Mouse (Mus musculus): ENCODE data around the gene Cfd.

Cfd gene

DNA sequence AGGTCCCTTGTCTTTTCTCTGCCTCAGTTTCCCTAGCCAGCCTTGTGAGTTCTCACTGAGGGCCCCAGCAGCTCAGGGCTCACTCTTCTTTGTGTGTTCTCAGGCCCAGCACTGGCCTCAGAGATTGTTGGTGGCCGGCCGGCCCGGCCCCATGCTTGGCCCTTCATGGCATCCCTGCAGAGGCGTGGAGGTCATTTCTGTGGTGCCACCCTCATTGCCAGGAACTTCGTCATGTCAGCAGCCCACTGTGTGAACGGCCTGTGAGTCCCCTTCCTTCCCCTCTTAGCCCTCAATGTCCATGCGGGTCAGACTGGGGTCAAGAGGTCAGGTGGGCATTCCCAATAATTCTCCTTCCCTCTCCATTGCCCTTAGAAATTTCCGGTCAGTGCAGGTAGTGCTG is 4.0 kb upstream of the Cfd start:
- no peak for DNase-seq (ENCODE audit: low spot score in 2 of 2)

DNA sequence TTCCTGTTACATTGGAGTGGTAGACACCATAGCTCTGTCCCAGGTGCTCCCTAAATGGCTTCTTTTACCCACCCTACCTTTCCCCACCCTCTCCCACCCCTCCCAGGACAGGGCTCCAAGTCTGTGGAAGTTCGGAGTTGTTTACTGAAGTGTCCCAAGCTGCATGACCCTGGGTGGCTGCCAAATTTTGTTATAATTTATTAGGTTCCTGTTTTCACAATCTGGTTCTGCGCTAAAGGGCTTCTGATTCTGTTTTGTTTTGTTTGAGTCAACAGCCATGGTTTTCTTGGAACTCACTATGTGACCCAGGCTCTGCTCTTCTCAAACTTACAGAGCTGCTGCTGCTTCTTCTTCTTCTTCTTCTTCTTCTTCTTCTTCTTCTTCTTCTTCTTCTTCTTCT is 1.3 kb upstream of the Cfd start:
- no peak for DNase-seq (ENCODE audit: low spot score in 2 of 2)

GRCm38 (mm10) chr10:79892451-79893118 is 1.9 kb downstream of the Cfd start:
- DNase-seq (ENCODE audit: low spot score in 2 of 2) = peak in 1 of 2 experiments; percentile 74

DNA sequence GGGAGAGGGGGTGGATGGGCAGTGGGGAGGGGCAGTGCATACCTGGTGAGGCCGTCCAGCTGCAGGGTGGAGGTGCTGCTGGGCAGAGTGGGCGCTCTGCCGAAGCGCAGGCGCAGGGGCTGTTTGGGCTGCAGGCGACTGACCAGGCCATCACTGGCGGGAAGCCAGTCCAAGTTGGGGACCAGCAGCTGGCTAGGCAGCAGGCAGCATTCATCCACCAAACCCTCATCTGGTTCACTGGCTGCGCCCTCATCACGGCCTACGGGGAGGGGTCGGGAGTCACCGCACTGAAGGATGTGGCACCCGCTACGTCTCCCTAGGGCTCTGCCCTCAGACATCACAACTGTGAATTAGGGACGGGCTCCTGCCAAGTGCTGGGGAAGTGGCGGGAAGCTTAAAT is 5.7 kb downstream of the Cfd start:
- no peak for DNase-seq (ENCODE audit: low spot score in 2 of 2)

DNA sequence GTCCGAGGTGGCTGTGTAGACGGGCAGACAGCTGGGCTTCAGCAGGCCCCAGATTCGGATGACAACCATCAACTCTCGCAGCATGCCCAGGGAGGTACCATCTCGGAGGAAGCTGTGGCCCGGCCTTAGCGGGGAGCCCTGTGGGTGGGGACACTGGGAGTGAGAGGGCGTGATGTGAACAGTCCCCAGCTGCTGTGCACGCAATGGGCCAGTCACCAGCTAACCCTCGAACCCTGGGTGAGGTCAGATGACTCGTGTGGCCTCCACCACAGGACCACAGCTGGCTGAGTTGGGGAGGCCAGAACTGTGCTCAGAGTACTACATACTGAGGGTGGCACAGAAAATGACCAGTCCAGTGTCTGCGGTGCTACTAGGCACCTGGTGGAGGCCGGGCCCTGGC is 6.2 kb downstream of the Cfd start:
- no peak for DNase-seq (ENCODE audit: low spot score in 2 of 2)

- DNase-seq (ENCODE audit: low spot score in 2 of 2) = no peak
Observed at GRCm38 (mm10) chr10:79897316-79898245, 6.9 kb downstream of the Cfd start.

GRCm38 (mm10) chr10:79900951-79901410 is 10.3 kb downstream of the Cfd start:
- DNase-seq (ENCODE audit: low spot score in 2 of 2) = peak; percentile 79 to 92

DNA sequence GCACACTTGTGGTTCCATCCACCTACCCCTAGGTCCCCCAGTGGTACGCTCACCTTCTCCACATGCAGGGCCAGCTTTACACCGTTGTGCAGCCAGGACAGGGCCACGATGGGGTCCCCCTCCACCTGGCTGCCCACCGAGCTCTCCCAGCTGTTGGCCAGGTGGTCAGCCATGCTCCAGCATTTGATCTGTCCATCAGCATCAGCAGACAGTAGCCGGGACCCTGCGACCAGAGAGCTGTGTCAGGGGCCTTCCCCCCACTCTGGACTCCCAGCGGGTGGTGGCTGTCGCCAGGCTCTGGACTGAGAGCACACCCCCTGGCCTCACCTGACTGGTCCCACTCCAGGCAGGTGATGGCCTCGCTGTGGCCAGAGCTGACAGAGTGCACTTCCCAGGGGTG is 16.1 kb downstream of the Cfd start:
- no peak for DNase-seq (ENCODE audit: low spot score in 2 of 2)

DNA sequence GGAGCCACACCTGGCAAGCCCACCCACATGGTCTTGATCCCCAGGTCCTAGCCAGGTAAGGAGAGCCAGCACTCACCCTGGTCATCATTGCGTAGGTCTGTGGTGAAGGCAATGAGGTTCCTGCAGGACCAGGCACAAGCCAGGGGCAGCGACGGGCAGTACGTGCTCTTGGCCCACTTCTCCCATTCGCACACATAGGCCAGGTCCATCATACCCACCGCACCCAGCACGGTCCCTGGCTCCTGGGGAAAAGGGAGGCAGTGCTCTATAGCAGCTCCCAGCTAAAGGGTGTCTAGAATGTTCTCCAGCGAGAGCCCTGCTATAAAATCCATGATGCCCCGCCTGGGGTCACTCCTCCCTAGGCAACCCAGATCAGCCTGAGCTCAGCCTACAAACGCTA is 16.8 kb downstream of the Cfd start:
- DNase-seq (ENCODE audit: low spot score in 2 of 2) = no peak

DNA sequence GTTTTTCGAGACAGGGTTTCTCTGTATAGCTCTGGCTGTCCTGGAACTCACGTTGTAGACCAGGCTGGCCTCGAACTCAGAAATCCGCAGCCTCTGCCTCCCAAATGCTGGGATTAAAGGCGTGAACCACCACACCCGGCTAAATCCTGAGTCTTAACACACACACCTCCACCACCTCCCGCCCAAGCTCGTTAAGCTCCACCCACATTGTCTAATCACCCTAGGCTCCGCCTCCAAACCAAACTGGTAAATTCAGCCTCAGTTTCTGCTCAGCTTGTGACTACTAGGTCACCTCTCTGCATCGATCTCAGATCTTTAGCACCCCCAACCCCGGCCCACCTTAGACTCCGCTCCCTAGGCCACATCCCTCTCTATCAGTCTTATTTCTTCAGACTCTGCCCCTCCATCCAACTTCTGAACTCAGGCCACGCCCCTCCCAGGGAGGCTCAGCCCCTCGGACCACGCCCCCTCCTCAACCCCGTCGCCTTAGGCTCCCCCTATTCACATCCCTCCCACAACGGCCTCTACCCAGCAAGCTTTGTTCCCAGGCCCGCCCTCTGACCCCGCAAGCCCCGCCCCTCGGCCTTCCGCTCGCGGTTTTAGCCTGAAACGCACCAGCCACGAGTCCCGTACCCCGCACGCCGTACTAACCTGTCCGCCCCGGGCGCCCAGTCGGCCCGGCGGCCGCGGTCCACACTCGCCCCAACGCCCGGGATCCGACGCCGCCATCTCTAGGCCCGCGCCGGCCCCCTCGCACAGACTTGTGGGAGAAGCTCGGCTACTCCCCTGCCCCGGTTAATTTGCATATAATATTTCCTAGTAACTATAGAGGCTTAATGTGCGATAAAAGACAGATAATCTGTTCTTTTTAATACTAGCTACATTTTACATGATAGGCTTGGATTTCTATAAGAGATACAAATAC is 17.8 kb downstream of the Cfd start, which contains the start of gene Med16:
Gene Med16, minus strand, starts transcription at position 757 of the 925 bp plus-strand sequence.
- DNase-seq (ENCODE audit: low spot score in 2 of 2) = peak; percentile 94 to 95

DNA sequence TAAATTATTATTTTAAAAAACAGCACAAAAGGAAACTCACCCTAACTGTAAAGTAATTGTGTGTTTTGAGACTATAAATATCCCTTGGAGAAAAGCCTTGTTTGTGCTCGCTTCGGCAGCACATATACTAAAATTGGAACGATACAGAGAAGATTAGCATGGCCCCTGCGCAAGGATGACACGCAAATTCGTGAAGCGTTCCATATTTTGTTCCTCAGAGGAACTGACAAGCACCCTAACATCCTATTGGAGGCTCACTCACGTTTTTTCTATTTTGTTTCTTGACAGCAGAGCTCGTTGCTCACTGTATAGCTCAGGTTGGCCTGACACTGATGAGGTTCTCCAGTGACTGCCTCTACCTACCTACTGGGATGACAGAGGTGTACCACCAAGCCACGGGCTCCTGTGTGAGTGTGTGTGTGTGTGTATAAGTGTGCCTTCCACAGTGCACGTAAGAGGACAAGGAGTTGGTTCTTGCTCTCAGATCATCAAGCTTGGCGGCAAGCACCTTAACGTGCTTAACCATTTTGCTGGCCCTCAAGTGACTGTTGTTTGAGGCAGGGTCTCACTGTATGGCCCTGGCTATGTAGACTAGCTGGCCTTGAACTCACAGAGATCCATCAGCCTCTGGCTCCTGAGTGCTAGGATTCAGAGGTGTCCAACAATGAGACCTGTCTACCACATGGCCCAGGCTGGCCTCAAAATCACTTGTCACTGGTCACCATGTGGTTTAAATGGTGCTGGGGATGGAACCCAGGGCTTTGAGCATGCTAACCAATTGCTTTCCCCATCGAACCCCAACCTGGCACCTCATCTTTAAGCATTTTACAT is 18.7 kb downstream of the Cfd start:
- DNase-seq (ENCODE audit: low spot score in 2 of 2) = peak; percentile 75 to 76

DNA sequence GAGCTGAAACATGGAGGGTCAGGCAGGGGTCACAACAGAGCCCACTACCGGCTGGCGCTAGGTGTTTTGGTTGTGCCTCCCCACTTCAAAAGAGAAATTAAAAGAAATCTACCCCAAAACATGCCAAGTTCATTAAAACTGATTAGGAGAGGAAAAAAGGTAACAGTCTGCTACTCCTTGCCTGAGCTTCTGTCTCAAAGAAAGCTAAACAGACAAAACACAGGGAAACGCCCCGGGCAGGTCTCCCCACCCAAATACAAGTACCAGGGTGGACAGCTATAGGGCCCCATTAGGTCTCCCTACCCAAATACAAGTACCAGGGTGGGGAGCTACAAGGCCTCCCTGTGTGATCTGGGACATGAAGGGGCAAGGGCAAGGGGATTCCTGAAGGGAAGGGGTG is 19.9 kb downstream of the Cfd start, which contains the start of gene Gm26602:
Gene Gm26602, plus strand, starts transcription at position 301 of the 400 bp plus-strand sequence.
- DNase-seq (ENCODE audit: low spot score in 2 of 2) = no peak

DNA sequence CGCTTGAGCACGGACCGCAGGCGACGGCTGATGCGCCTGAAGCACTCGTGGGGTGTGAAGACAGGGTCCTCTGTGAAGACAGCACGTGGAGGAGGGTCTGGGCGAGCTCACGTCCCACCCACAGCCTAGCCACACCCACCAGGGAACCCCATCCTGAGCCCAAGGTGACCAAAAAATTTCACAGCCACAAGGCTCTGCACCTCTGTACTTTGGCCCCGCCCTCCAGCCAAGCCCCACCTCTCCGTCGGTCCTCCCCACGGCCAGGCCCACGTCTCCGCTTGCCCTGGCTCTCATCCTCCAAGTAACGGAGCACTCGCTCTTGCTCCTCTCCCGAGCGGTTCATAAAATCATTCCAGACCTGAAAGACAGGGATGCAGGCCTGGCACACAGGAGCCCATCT is 21.8 kb downstream of the Cfd start:
- DNase-seq (ENCODE audit: low spot score in 2 of 2) = no peak

- DNase-seq (ENCODE audit: low spot score in 2 of 2) = no peak
Observed at GRCm38 (mm10) chr10:79914131-79914947, 23.7 kb downstream of the Cfd start.

GRCm38 (mm10) chr10:79914948-79915596 is 24.4 kb downstream of the Cfd start:
- DNase-seq (ENCODE audit: low spot score in 2 of 2) = no peak

- DNase-seq (ENCODE audit: low spot score in 2 of 2) = no peak
Observed at GRCm38 (mm10) chr10:79916081-79916480, 25.4 kb downstream of the Cfd start.

GRCm38 (mm10) chr10:79916808-79917531 is 26.3 kb downstream of the Cfd start, which contains the start of gene Kiss1r:
Gene Kiss1r (plus strand): TSS chr10:79916971.
- peak in 1 of 2 experiments; percentile 76 for DNase-seq (ENCODE audit: low spot score in 2 of 2)

DNA sequence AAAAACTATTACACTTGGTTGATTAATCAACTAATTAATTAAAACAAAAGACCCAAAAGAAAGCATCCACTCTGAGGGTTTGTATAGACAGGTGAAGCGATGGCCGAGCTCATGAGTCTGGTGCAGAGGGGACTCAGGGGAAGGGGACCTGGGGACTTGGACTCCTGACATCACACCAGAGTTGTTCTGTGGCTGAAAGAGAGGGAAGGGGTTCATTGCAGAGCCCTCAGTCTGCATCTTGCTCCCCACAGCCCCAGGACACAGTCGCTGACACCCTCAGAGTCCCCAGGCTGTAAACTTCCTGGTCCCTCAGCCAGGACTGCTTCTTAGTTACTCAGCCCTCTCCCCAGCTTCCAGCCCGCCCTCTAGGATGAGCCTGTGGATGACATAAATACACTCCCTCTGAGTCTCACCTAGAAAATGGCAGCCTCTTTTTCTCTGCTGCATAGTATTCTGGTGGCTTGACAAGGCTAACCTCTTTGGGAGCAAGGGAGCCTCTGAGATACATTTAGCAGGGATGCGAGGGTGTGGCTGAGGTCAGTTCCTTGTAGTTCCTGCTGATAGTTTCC is 27.0 kb downstream of the Cfd start:
- no peak for DNase-seq (ENCODE audit: low spot score in 2 of 2)

Measured in left cerebral cortex, adult 9 months (tissue).